Mouse (Mus musculus): ENCODE results near the gene Col23a1. TPM values are rescaled to one million over a fixed set of nuclear protein-coding genes. Genes with fewer than 3 reads are reported as not detected.

Col23a1 gene
- polyA plus RNA-seq, 1 experiment, result 10.3 TPM

- H3K79me2 ChIP-seq (ENCODE audit: control insufficient read depth, insufficient read depth), result no peaks in the 10 kb centered on the region
- H3ac ChIP-seq (ENCODE audit: control insufficient read depth, insufficient read length), result no peak overlapping the region
- TF ChIP-seq MYOG (IDR thresholded peaks at IDR 0.05; ENCODE audit: control insufficient read depth in 1 of 3, insufficient read depth in 1 of 3, insufficient read length in 2 of 3, low read depth in 2 of 3), result no peak
- no peak for TF ChIP-seq MAX (IDR thresholded peaks at IDR 0.05; ENCODE audit: low read depth)
- no peak for TF ChIP-seq POLR2AphosphoS2 (IDR thresholded peaks at IDR 0.05; ENCODE audit: insufficient read length, low read depth)
- no peak for TF ChIP-seq CEBPB (IDR thresholded peaks at IDR 0.05; ENCODE audit: insufficient read depth, poor library complexity, severe bottlenecking)
- no peak for TF ChIP-seq MYOD1 (IDR thresholded peaks at IDR 0.05; ENCODE audit: control insufficient read depth in 1 of 3, insufficient read length in 2 of 3, low read depth in 2 of 3)
- no peak for TF ChIP-seq POLR2A (IDR thresholded peaks at IDR 0.05; ENCODE audit: insufficient read length, low read depth)
- TF ChIP-seq USF1 (IDR thresholded peaks at IDR 0.05; ENCODE audit: low read depth), result no peak
- no peak for TF ChIP-seq REST (IDR thresholded peaks at IDR 0.05; ENCODE audit: insufficient read depth, insufficient read length)
- TF ChIP-seq SRF (IDR thresholded peaks at IDR 0.05; ENCODE audit: control insufficient read depth, insufficient read length, low read depth), result no peak
- no peak for TF ChIP-seq TCF12 (IDR thresholded peaks at IDR 0.05; ENCODE audit: insufficient read depth, poor library complexity, severe bottlenecking)
- no peak for TF ChIP-seq E2F4 (IDR thresholded peaks at IDR 0.05; ENCODE audit: insufficient read depth)
- TF ChIP-seq TCF3 (IDR thresholded peaks at IDR 0.05; ENCODE audit: insufficient read length, low read depth), result no peak
- H3K36me3 ChIP-seq (ENCODE audit: control insufficient read depth, insufficient read depth), result no peaks in the 10 kb centered on the region
- no peak overlapping the region for H3K4me2 ChIP-seq (ENCODE audit: low read depth)
- H3K27me3 ChIP-seq (ENCODE audit: control insufficient read depth, insufficient read depth, insufficient read length), result no peaks in the 10 kb centered on the region
- H3K4me3 ChIP-seq, result no peak overlapping the region
These were observed 158.5 kb downstream of the Col23a1 start for GRCm38 (mm10) chr11:51448256-51448655.

DNA sequence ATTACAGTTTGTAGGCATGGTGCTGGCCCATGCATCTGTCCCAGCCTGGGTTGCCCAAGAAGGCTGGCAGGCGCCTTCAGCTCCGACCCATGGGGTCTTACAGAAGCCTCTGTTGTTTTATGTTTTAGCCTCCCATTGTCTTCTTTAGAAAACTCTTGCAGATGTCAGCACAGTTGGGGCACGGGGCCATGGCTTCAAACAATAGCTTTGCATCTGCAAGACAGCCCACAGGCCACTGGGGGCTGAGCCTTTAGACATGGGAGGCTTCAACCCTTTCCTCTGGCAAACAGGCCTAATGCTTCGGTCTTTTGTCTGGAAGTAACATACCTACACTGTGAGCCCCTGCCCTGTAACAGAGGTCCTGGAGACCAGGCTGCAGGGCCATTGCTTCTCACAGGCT, 159.0 kb downstream of the Col23a1 start:
- Histone ChIP-seq H3ac (ENCODE audit: control insufficient read depth, insufficient read length) (no peak overlapping the region), H3K4me3 (no peak overlapping the region), H3K27me3 (ENCODE audit: control insufficient read depth, insufficient read depth, insufficient read length) (no peaks in the 10 kb centered on the region), H3K4me2 (ENCODE audit: low read depth) (no peak overlapping the region), H3K36me3 (ENCODE audit: control insufficient read depth, insufficient read depth) (no peaks in the 10 kb centered on the region), H3K79me2 (ENCODE audit: control insufficient read depth, insufficient read depth) (no peaks in the 10 kb centered on the region)
- TF ChIP-seq E2F4 (IDR thresholded peaks at IDR 0.05; ENCODE audit: insufficient read depth), result no peak
- no peak for TF ChIP-seq MAX (IDR thresholded peaks at IDR 0.05; ENCODE audit: low read depth)
- TF ChIP-seq POLR2A (IDR thresholded peaks at IDR 0.05; ENCODE audit: insufficient read length, low read depth), result no peak
- TF ChIP-seq TCF3 (IDR thresholded peaks at IDR 0.05; ENCODE audit: insufficient read length, low read depth), result no peak

GRCm38 (mm10) chr11:51449881-51450280, 160.2 kb downstream of the Col23a1 start:
- Histone ChIP-seq H3K4me3 (no peak overlapping the region), H3K4me2 (ENCODE audit: low read depth) (no peak overlapping the region), H3ac (ENCODE audit: control insufficient read depth, insufficient read length) (no peak overlapping the region), H3K36me3 (ENCODE audit: control insufficient read depth, insufficient read depth) (no peaks in the 10 kb centered on the region), H3K79me2 (ENCODE audit: control insufficient read depth, insufficient read depth) (no peaks in the 10 kb centered on the region), H3K27me3 (ENCODE audit: control insufficient read depth, insufficient read depth, insufficient read length) (no peaks in the 10 kb centered on the region)
- TF ChIP-seq CEBPB (IDR thresholded peaks at IDR 0.05; ENCODE audit: insufficient read depth, poor library complexity, severe bottlenecking) (no peak), MYOG (IDR thresholded peaks at IDR 0.05; ENCODE audit: control insufficient read depth in 1 of 3, insufficient read depth in 1 of 3, insufficient read length in 2 of 3, low read depth in 2 of 3) (no peak), POLR2A (IDR thresholded peaks at IDR 0.05; ENCODE audit: insufficient read length, low read depth) (no peak), TCF12 (IDR thresholded peaks at IDR 0.05; ENCODE audit: insufficient read depth, poor library complexity, severe bottlenecking) (no peak), POLR2AphosphoS2 (IDR thresholded peaks at IDR 0.05; ENCODE audit: insufficient read length, low read depth) (no peak), SRF (IDR thresholded peaks at IDR 0.05; ENCODE audit: control insufficient read depth, insufficient read length, low read depth) (no peak), USF1 (IDR thresholded peaks at IDR 0.05; ENCODE audit: low read depth) (no peak)

- TF ChIP-seq SRF (IDR thresholded peaks at IDR 0.05; ENCODE audit: control insufficient read depth, insufficient read length, low read depth) (no peak), USF1 (IDR thresholded peaks at IDR 0.05; ENCODE audit: low read depth) (no peak), E2F4 (IDR thresholded peaks at IDR 0.05; ENCODE audit: insufficient read depth) (no peak), MYOG (IDR thresholded peaks at IDR 0.05; ENCODE audit: control insufficient read depth in 1 of 3, insufficient read depth in 1 of 3, insufficient read length in 2 of 3, low read depth in 2 of 3) (no peak), TCF3 (IDR thresholded peaks at IDR 0.05; ENCODE audit: insufficient read length, low read depth) (no peak), MAX (IDR thresholded peaks at IDR 0.05; ENCODE audit: low read depth) (no peak), CEBPB (IDR thresholded peaks at IDR 0.05; ENCODE audit: insufficient read depth, poor library complexity, severe bottlenecking) (no peak), MYOD1 (IDR thresholded peaks at IDR 0.05; ENCODE audit: control insufficient read depth in 1 of 3, insufficient read length in 2 of 3, low read depth in 2 of 3) (no peak), TCF12 (IDR thresholded peaks at IDR 0.05; ENCODE audit: insufficient read depth, poor library complexity, severe bottlenecking) (no peak), POLR2A (IDR thresholded peaks at IDR 0.05; ENCODE audit: insufficient read length, low read depth) (no peak), REST (IDR thresholded peaks at IDR 0.05; ENCODE audit: insufficient read depth, insufficient read length) (no peak)
- Histone ChIP-seq H3K36me3 (ENCODE audit: control insufficient read depth, insufficient read depth) (no peaks in the 10 kb centered on the region), H3K4me3 (no peak overlapping the region), H3K27me3 (ENCODE audit: control insufficient read depth, insufficient read depth, insufficient read length) (no peaks in the 10 kb centered on the region), H3K79me2 (ENCODE audit: control insufficient read depth, insufficient read depth) (no peaks in the 10 kb centered on the region), H3K4me2 (ENCODE audit: low read depth) (no peak overlapping the region), H3ac (ENCODE audit: control insufficient read depth, insufficient read length) (no peak overlapping the region)
These were observed 161.6 kb downstream of the Col23a1 start for GRCm38 (mm10) chr11:51451281-51451680.

- Histone ChIP-seq H3K36me3 (ENCODE audit: control insufficient read depth, insufficient read depth) (no peaks in the 10 kb centered on the region), H3K4me3 (no peak overlapping the region), H3K27me3 (ENCODE audit: control insufficient read depth, insufficient read depth, insufficient read length) (no peaks in the 10 kb centered on the region), H3K4me2 (ENCODE audit: low read depth) (no peak overlapping the region), H3ac (ENCODE audit: control insufficient read depth, insufficient read length) (no peak overlapping the region), H3K79me2 (ENCODE audit: control insufficient read depth, insufficient read depth) (no peaks in the 10 kb centered on the region)
- no peak for TF ChIP-seq TCF12 (IDR thresholded peaks at IDR 0.05; ENCODE audit: insufficient read depth, poor library complexity, severe bottlenecking)
- TF ChIP-seq MYOD1 (IDR thresholded peaks at IDR 0.05; ENCODE audit: control insufficient read depth in 1 of 3, insufficient read length in 2 of 3, low read depth in 2 of 3), result no peak
- no peak for TF ChIP-seq TCF3 (IDR thresholded peaks at IDR 0.05; ENCODE audit: insufficient read length, low read depth)
- no peak for TF ChIP-seq MAX (IDR thresholded peaks at IDR 0.05; ENCODE audit: low read depth)
- TF ChIP-seq CEBPB (IDR thresholded peaks at IDR 0.05; ENCODE audit: insufficient read depth, poor library complexity, severe bottlenecking), result no peak
- TF ChIP-seq POLR2A (IDR thresholded peaks at IDR 0.05; ENCODE audit: insufficient read length, low read depth), result no peak
- no peak for TF ChIP-seq MYOG (IDR thresholded peaks at IDR 0.05; ENCODE audit: control insufficient read depth in 1 of 3, insufficient read depth in 1 of 3, insufficient read length in 2 of 3, low read depth in 2 of 3)
- TF ChIP-seq E2F4 (IDR thresholded peaks at IDR 0.05; ENCODE audit: insufficient read depth), result no peak
- TF ChIP-seq POLR2AphosphoS2 (IDR thresholded peaks at IDR 0.05; ENCODE audit: insufficient read length, low read depth), result no peak
- TF ChIP-seq USF1 (IDR thresholded peaks at IDR 0.05; ENCODE audit: low read depth), result no peak
- no peak for TF ChIP-seq REST (IDR thresholded peaks at IDR 0.05; ENCODE audit: insufficient read depth, insufficient read length)
- no peak for TF ChIP-seq SRF (IDR thresholded peaks at IDR 0.05; ENCODE audit: control insufficient read depth, insufficient read length, low read depth)
These were observed 162.2 kb downstream of the Col23a1 start for GRCm38 (mm10) chr11:51451925-51452324.

Measured in myocyte (in vitro differentiated cells).